ENCODE assay signal across 21 mouse cellular contexts in genomic region chr11:92773570-92773929, GRCm38 (mm10).
A peak's percentile ranks its signal among the peaks of the same experiment; 100 is the strongest.
DNase-seq lines count a peak whose midpoint lies in the region; ATAC-seq and TF ChIP-seq lines count a peak whose summit lies in the region.
"Had no signal": no experiment of that assay in that cellular context is flagged by ENCODE, and none has a peak within 500 bp of the region (broad histone marks: within the 10 kb centered on the region; RNA-seq: fewer than 3 reads in every experiment).

No protein-coding gene starts in this region.

- WGBS in hindbrain, postnatal 0 days: 71% methylated on average over 4 of the region's 4 CpGs
- 79% methylated on average over 4 of the region's 4 CpGs for WGBS in hindbrain, embryonic 16.5 days
- WGBS in lung, postnatal 0 days: 40% methylated on average over 4 of the region's 4 CpGs
- WGBS in neural tube, embryonic 13.5 days: 79% methylated on average over 4 of the region's 4 CpGs

- peak overlapping the region; percentile 10; the same call in 1 of the 2 replicates for H3K4me2 ChIP-seq in hindbrain, postnatal 0 days (ENCODE audit: low read depth, low read length)
- no peak overlapping the region for H3K4me2 ChIP-seq in hindbrain, embryonic 16.5 days (ENCODE audit: low read length)
- H3K4me2 ChIP-seq in lung, postnatal 0 days (replicated peaks; ENCODE audit: low read depth, low read length): 0 out of 2 replicates have a peak overlapping the region, but pooled peaks have one; percentile 8
- H3K4me2 ChIP-seq in neural tube, embryonic 13.5 days: 0 out of 2 replicates have a peak overlapping the region, but pooled peaks have one; percentile 1
- H3K4me2 ChIP-seq: embryonic facial prominence, embryonic 12.5 days; forebrain, embryonic 15.5 days; heart, embryonic 11.5 days; heart, embryonic 15.5 days had no signal

- H3K27ac ChIP-seq in hindbrain, postnatal 0 days: no peak overlapping the region
- no peak overlapping the region for H3K27ac ChIP-seq in hindbrain, embryonic 16.5 days (ENCODE audit: low read depth, low read length)
- H3K27ac ChIP-seq in lung, postnatal 0 days (ENCODE audit: low read length): no peak overlapping the region
- H3K27ac ChIP-seq in neural tube, embryonic 13.5 days (replicated peaks): peak overlapping the region; percentile 84
- H3K27ac ChIP-seq: embryonic facial prominence, embryonic 12.5 days; forebrain, embryonic 15.5 days; heart, adult 2 months; heart, embryonic 15.5 days had no signal

- ATAC-seq in hindbrain, postnatal 0 days: no peak
- no peak for ATAC-seq in hindbrain, embryonic 16.5 days
- no peak for ATAC-seq in lung, postnatal 0 days
- no peak for ATAC-seq in neural tube, embryonic 13.5 days (ENCODE audit: low read depth)
- ATAC-seq: CD4-positive, CD25-positive, alpha-beta regulatory T cell, adult 4 months; forebrain, embryonic 15.5 days had no signal

- no peaks in the 10 kb centered on the region for H3K27me3 ChIP-seq in hindbrain, postnatal 0 days (ENCODE audit: insufficient read depth, low read length)
- H3K27me3 ChIP-seq in hindbrain, embryonic 16.5 days (replicated peaks; ENCODE audit: control insufficient read depth, insufficient read depth, low read length): no peaks in the 10 kb centered on the region
- no peaks in the 10 kb centered on the region for H3K27me3 ChIP-seq in lung, postnatal 0 days (replicated peaks; ENCODE audit: insufficient read depth, low read length)
- no peaks in the 10 kb centered on the region for H3K27me3 ChIP-seq in neural tube, embryonic 13.5 days
- H3K27me3 ChIP-seq: embryonic facial prominence, embryonic 12.5 days; forebrain, embryonic 15.5 days; heart, embryonic 15.5 days had no signal

- H3K36me3 ChIP-seq in hindbrain, postnatal 0 days (ENCODE audit: insufficient read depth, low read length): no peaks in the 10 kb centered on the region
- no peaks in the 10 kb centered on the region for H3K36me3 ChIP-seq in hindbrain, embryonic 16.5 days (ENCODE audit: control insufficient read depth, insufficient read depth, low read length)
- H3K36me3 ChIP-seq in lung, postnatal 0 days (ENCODE audit: insufficient read depth, low read length): no peaks in the 10 kb centered on the region
- H3K36me3 ChIP-seq in neural tube, embryonic 13.5 days: no peaks in the 10 kb centered on the region
- H3K36me3 ChIP-seq: embryonic facial prominence, embryonic 12.5 days; forebrain, embryonic 15.5 days; G1E; heart, embryonic 15.5 days had no signal

- H3K4me1 ChIP-seq in hindbrain, postnatal 0 days (ENCODE audit: insufficient read depth, low read length): no peaks in the 10 kb centered on the region
- H3K4me1 ChIP-seq in hindbrain, embryonic 16.5 days (ENCODE audit: control insufficient read depth, insufficient read depth, low read depth, low read length): no peaks in the 10 kb centered on the region
- no peaks in the 10 kb centered on the region for H3K4me1 ChIP-seq in lung, postnatal 0 days (ENCODE audit: insufficient read depth, low read depth, low read length)
- peaks cover 19% of the 10 kb centered on the region for H3K4me1 ChIP-seq in neural tube, embryonic 13.5 days (replicated peaks)
- H3K4me1 ChIP-seq: embryonic facial prominence, embryonic 12.5 days; forebrain, embryonic 15.5 days; heart, embryonic 15.5 days had no signal

- TF ChIP-seq EP300 in lung, postnatal 0 days (IDR thresholded peaks at IDR 0.05): no peak

- no peak overlapping the region for H3K9ac ChIP-seq in hindbrain, postnatal 0 days (replicated peaks; ENCODE audit: low read length)
- H3K9ac ChIP-seq in hindbrain, embryonic 16.5 days (ENCODE audit: low read depth, low read length): no peak overlapping the region
- H3K9ac ChIP-seq in lung, postnatal 0 days (replicated peaks; ENCODE audit: low read depth): no peak overlapping the region
- H3K9ac ChIP-seq in neural tube, embryonic 13.5 days: 0 out of 2 replicates have a peak overlapping the region, but pooled peaks have one; percentile 22
- H3K9ac ChIP-seq: embryonic facial prominence, embryonic 12.5 days; forebrain, embryonic 15.5 days; heart, embryonic 15.5 days had no signal

- TF ChIP-seq CTCF in hindbrain, postnatal 0 days (IDR thresholded peaks at IDR 0.05; ENCODE audit: low read depth): no peak
- no peak for TF ChIP-seq CTCF in lung, postnatal 0 days (IDR thresholded peaks at IDR 0.05)

- no peaks in the 10 kb centered on the region for H3K9me3 ChIP-seq in hindbrain, postnatal 0 days (ENCODE audit: low read length)
- H3K9me3 ChIP-seq in hindbrain, embryonic 16.5 days (ENCODE audit: control insufficient read depth, low read length): no peaks in the 10 kb centered on the region
- no peaks in the 10 kb centered on the region for H3K9me3 ChIP-seq in lung, postnatal 0 days (ENCODE audit: low read length)
- no peaks in the 10 kb centered on the region for H3K9me3 ChIP-seq in neural tube, embryonic 13.5 days
- H3K9me3 ChIP-seq: embryonic facial prominence, embryonic 12.5 days; forebrain, embryonic 15.5 days; heart, embryonic 15.5 days had no signal

- peak; percentile 1 for DNase-seq in embryo, embryonic 10.5 days (ENCODE audit: low spot score)
- no peak for DNase-seq in embryo, embryonic 11 days
- no peak for DNase-seq in hindbrain, postnatal 0 days (ENCODE audit: low spot score)
- no peak for DNase-seq in lung, postnatal 0 days (ENCODE audit: low spot score)
- no peak for DNase-seq in lung, postnatal 10 days
- DNase-seq in neural tube, embryonic 10.5 days (ENCODE audit: extremely low spot score, low spot score): no peak
- DNase-seq: adrenal gland, adult 8-10 months; adrenal gland, postnatal 36 days; B cell, adult 2 months; cerebellum, adult 2 months; gastrocnemius, postnatal 10 days; heart, adult 2 months; heart, postnatal 14 days had no signal

- H3K4me3 ChIP-seq in hindbrain, postnatal 0 days (ENCODE audit: low read length): no peak overlapping the region
- no peak overlapping the region for H3K4me3 ChIP-seq in hindbrain, embryonic 16.5 days (ENCODE audit: low read length)
- H3K4me3 ChIP-seq in lung, postnatal 0 days (ENCODE audit: low read depth, low read length): no peak overlapping the region
- H3K4me3 ChIP-seq in neural tube, embryonic 13.5 days: no peak overlapping the region
- H3K4me3 ChIP-seq: embryonic facial prominence, embryonic 12.5 days; forebrain, embryonic 15.5 days; heart, adult 2 months; heart, embryonic 15.5 days had no signal
